Mouse (Mus musculus): ENCODE results near the gene Rpl7a. TPM values are rescaled to one million over a fixed set of nuclear protein-coding genes. Genes with fewer than 3 reads are reported as not detected.

Gene Rpl7a
- total RNA-seq, 2 experiments from 2014 or later, result 242 to 247 TPM

- no peak for DNase-seq
These were observed 46.4 kb downstream of the Rpl7a start for GRCm38 (mm10) chr2:26956811-26957487.

- DNase-seq, result no peak
These were observed 46.9 kb downstream of the Rpl7a start for GRCm38 (mm10) chr2:26957488-26957859.

GRCm38 (mm10) chr2:26960756-26961155 lies 50.2 kb downstream of the Rpl7a start:
- no peak for DNase-seq

Other genes with a start within 250 kb of the Rpl7a start
- not detected for gene Lcn4, start 239.5 kb upstream of the Rpl7a start, total RNA-seq (2021)
- gene Abo, start 45.8 kb upstream of the Rpl7a start, total RNA-seq (2021), result not detected
- 10 to 100 TPM; 24.5 to 25.6 TPM for gene Surf6, start 7.9 kb upstream of the Rpl7a start, total RNA-seq (2021)
- 10 to 100 TPM; 47.8 to 52.6 TPM for gene Med22, start 87 bp upstream of the Rpl7a start, total RNA-seq (2021)
- 10 to 100 TPM; 34.4 to 34.5 TPM for gene Surf2, start 5.6 kb downstream of the Rpl7a start, total RNA-seq (2021)
- gene Surf1, start 5.8 kb downstream of the Rpl7a start, total RNA-seq (2021), result 10 to 100 TPM; 93.3 to 97.0 TPM
- gene Surf4, start 23.2 kb downstream of the Rpl7a start, total RNA-seq (2021), result 10 to 100 TPM; 59.0 to 59.6 TPM
- under 1 TPM in 1 of 2 experiments, not detected in 1; 0.46 TPM for gene Stkld1, start 23.3 kb downstream of the Rpl7a start, total RNA-seq (2021)
- gene Rexo4, start 53.6 kb downstream of the Rpl7a start, total RNA-seq (2021), result 10 to 100 TPM; 64.8 to 74.5 TPM
- gene Adamts13, start 62.7 kb downstream of the Rpl7a start, total RNA-seq (2021), result 1 to 10 TPM in 1 of 2 experiments, under 1 TPM in 1; 0.71 to 1.7 TPM
- 10 to 100 TPM; 42.8 to 46.6 TPM for gene Cacfd1, start 99.2 kb downstream of the Rpl7a start, total RNA-seq (2021)
- 10 to 100 TPM; 40.1 to 44.9 TPM for gene Slc2a6, start 117.2 kb downstream of the Rpl7a start, total RNA-seq (2021)
- under 1 TPM; 0.46 to 0.77 TPM for gene Mymk, start 161.4 kb downstream of the Rpl7a start, total RNA-seq (2021)
- gene Adamtsl2, start 168.6 kb downstream of the Rpl7a start, total RNA-seq (2021), result 10 to 100 TPM; 10.5 to 12.3 TPM
- gene Fam163b, start 231.7 kb downstream of the Rpl7a start, total RNA-seq (2021), result 100 to 1,000 TPM; 107 to 130 TPM